Mouse (Mus musculus) heart, embryonic 15.5 days (tissue): Measurements from ENCODE around the gene Slc25a18. TPM values are rescaled to one million over a fixed set of nuclear protein-coding genes. Genes with fewer than 3 reads are reported as not detected.

Source experiments
- ATAC-seq: fragments of 200-750 bp; cut with Nextera tagmentation; replicated peaks from 2 replicates; pipeline ENCODE4 v1.8.0; 2017; ENCODE audit warnings: low read depth, moderate TSS enrichment; ENCODE audit not compliant: insufficient number of reproducible peaks, insufficient read depth, low FRiP score
- H3K27ac ChIP-seq: fragments of 300-500 bp; sonication (generic); 2 replicates; pipeline ENCODE4 v1.5.1; 2015; ENCODE audit warnings: mild to moderate bottlenecking, inconsistent platforms
- H3K27me3 ChIP-seq: fragments of 300-500 bp; sonication (generic); 2 replicates; pipeline ENCODE4 v1.6.1; 2015; ENCODE audit warnings: inconsistent platforms
- H3K36me3 ChIP-seq: fragments of 300-500 bp; sonication (generic); 2 replicates; pipeline ENCODE4 v1.6.1; 2015; ENCODE audit warnings: mild to moderate bottlenecking, inconsistent platforms
- H3K4me1 ChIP-seq: fragments of 300-500 bp; sonication (generic); replicated peaks from 2 replicates; pipeline ENCODE4 v1.6.1; 2015; ENCODE audit warnings: inconsistent platforms
- H3K4me2 ChIP-seq: fragments of 300-500 bp; sonication (generic); 2 replicates; pipeline ENCODE4 v1.6.1; 2015; ENCODE audit warnings: inconsistent platforms, mild to moderate bottlenecking, moderate library complexity
- H3K4me3 ChIP-seq: fragments of 300-500 bp; sonication (generic); 2 replicates; pipeline ENCODE4 v1.5.1; 2015; ENCODE audit warnings: mild to moderate bottlenecking, inconsistent platforms
- H3K9ac ChIP-seq: fragments of 300-500 bp; sonication (generic); 2 replicates; pipeline ENCODE4 v1.6.1; 2015; ENCODE audit warnings: mild to moderate bottlenecking, inconsistent platforms
- H3K9me3 ChIP-seq: fragments of 300-500 bp; sonication (generic); replicated peaks from 2 replicates; pipeline ENCODE4 v1.6.1; 2016; ENCODE audit warnings: inconsistent platforms
- WGBS: fragments of 180-500 bp; shearing (Covaris S2); methylation state at CpG from one replicate; pipeline ENCODE4 v1.1.7; 2015; ENCODE audit warnings: mixed read lengths; 5-methylcytosine and 5-hydroxymethylcytosine counted together
- polyA plus RNA-seq: library from polyadenylated mRNA; unstranded; fragments of >200 nt; fragmentation: Nextera tagmentation; extraction: Ambion mirVana; gene quantifications from 2 replicates; pipeline ENCODE4 v1.2.1, GENCODE M21; 2015

Slc25a18 gene
- polyA plus RNA-seq = 0.09 and 0.16 TPM in 2 replicates

- H3K9me3 ChIP-seq = no peaks in the 10 kb centered on the region
- 67% methylated on average over 5 of the region's 5 CpGs for WGBS
- H3K4me2 ChIP-seq = no peak within 1 kb of the TSS
- H3K27ac ChIP-seq = no peak within 1 kb of the TSS
- peaks cover 4% of the 10 kb centered on the region; the same call in 1 of the 2 replicates for H3K4me1 ChIP-seq
- no peak within 1 kb of the TSS for H3K9ac ChIP-seq
- no peak within 1 kb of the TSS for H3K4me3 ChIP-seq
- no peak for ATAC-seq
- H3K36me3 ChIP-seq = no peaks in the 10 kb centered on the region
- H3K27me3 ChIP-seq = no peaks in the 10 kb centered on the region
These were observed at the start of gene Slc25a18 for GRCm38 (mm10) chr6:120773149-120773628. TSS of gene Slc25a18 (plus strand) at chr6:120773578.

GRCm38 (mm10) chr6:120725986-120726385, 47.4 kb upstream of the Slc25a18 start:
- Histone ChIP-seq H3K4me1 (0 out of 2 replicates have a peak, but pooled peaks cover 6% of the 10 kb centered on the region), H3K9me3 (no peaks in the 10 kb centered on the region), H3K4me2 (no peak overlapping the region), H3K27ac (no peak overlapping the region), H3K4me3 (no peak overlapping the region), H3K36me3 (no peaks in the 10 kb centered on the region), H3K9ac (no peak overlapping the region), H3K27me3 (no peaks in the 10 kb centered on the region)
- ATAC-seq = no peak
- WGBS = 19% methylated on average over 2 of the region's 2 CpGs

GRCm38 (mm10) chr6:120736011-120736410, 37.4 kb upstream of the Slc25a18 start:
- no peak overlapping the region for H3K9ac ChIP-seq
- no peaks in the 10 kb centered on the region for H3K9me3 ChIP-seq
- no peak overlapping the region for H3K4me3 ChIP-seq
- no peak overlapping the region for H3K27ac ChIP-seq
- H3K27me3 ChIP-seq = no peaks in the 10 kb centered on the region
- H3K36me3 ChIP-seq = no peaks in the 10 kb centered on the region
- H3K4me1 ChIP-seq = no peaks in the 10 kb centered on the region
- ATAC-seq = no peak
- WGBS = 89% methylated on average over 3 of the region's 3 CpGs
- H3K4me2 ChIP-seq = no peak overlapping the region

GRCm38 (mm10) chr6:120736566-120736965, 36.8 kb upstream of the Slc25a18 start:
- no peaks in the 10 kb centered on the region for H3K27me3 ChIP-seq
- H3K9me3 ChIP-seq = no peaks in the 10 kb centered on the region
- no peak overlapping the region for H3K9ac ChIP-seq
- no peak overlapping the region for H3K4me3 ChIP-seq
- H3K36me3 ChIP-seq = no peaks in the 10 kb centered on the region
- 57% methylated on average over 3 of the region's 3 CpGs for WGBS
- no peak overlapping the region for H3K27ac ChIP-seq
- ATAC-seq = no peak
- no peaks in the 10 kb centered on the region for H3K4me1 ChIP-seq
- no peak overlapping the region for H3K4me2 ChIP-seq

GRCm38 (mm10) chr6:120743130-120743529, 30.2 kb upstream of the Slc25a18 start:
- no peaks in the 10 kb centered on the region for H3K27me3 ChIP-seq
- ATAC-seq = no peak
- H3K36me3 ChIP-seq = no peaks in the 10 kb centered on the region
- H3K9ac ChIP-seq = no peak overlapping the region
- no peaks in the 10 kb centered on the region for H3K9me3 ChIP-seq
- no peak overlapping the region for H3K27ac ChIP-seq
- WGBS = 82% methylated on average over 2 of the region's 2 CpGs
- no peak overlapping the region for H3K4me2 ChIP-seq
- no peak overlapping the region for H3K4me3 ChIP-seq
- H3K4me1 ChIP-seq = no peaks in the 10 kb centered on the region

- Histone ChIP-seq H3K27me3 (no peaks in the 10 kb centered on the region), H3K36me3 (no peaks in the 10 kb centered on the region), H3K4me3 (no peak overlapping the region), H3K9me3 (no peaks in the 10 kb centered on the region), H3K9ac (no peak overlapping the region), H3K27ac (no peak overlapping the region), H3K4me2 (no peak overlapping the region), H3K4me1 (no peaks in the 10 kb centered on the region)
- 82% methylated on average over 7 of the region's 7 CpGs for WGBS
- no peak for ATAC-seq
These were observed 29.1 kb upstream of the Slc25a18 start for GRCm38 (mm10) chr6:120744266-120744665.

GRCm38 (mm10) chr6:120746416-120746815, 27.0 kb upstream of the Slc25a18 start:
- Histone ChIP-seq H3K4me2 (no peak overlapping the region), H3K9me3 (no peaks in the 10 kb centered on the region), H3K4me1 (no peaks in the 10 kb centered on the region), H3K9ac (no peak overlapping the region), H3K27ac (no peak overlapping the region), H3K36me3 (no peaks in the 10 kb centered on the region), H3K27me3 (no peaks in the 10 kb centered on the region), H3K4me3 (no peak overlapping the region)
- 90% methylated on average over 2 of the region's 2 CpGs for WGBS
- no peak for ATAC-seq

GRCm38 (mm10) chr6:120761151-120761550, 12.2 kb upstream of the Slc25a18 start:
- 89% methylated on average over 2 of the region's 2 CpGs for WGBS
- no peak for ATAC-seq
- Histone ChIP-seq H3K36me3 (no peaks in the 10 kb centered on the region), H3K4me2 (no peak overlapping the region), H3K9ac (no peak overlapping the region), H3K27ac (no peak overlapping the region), H3K9me3 (no peaks in the 10 kb centered on the region), H3K4me1 (no peaks in the 10 kb centered on the region), H3K4me3 (no peak overlapping the region), H3K27me3 (no peaks in the 10 kb centered on the region)

- no peak overlapping the region for H3K9ac ChIP-seq
- H3K27ac ChIP-seq = no peak overlapping the region
- no peaks in the 10 kb centered on the region for H3K27me3 ChIP-seq
- no peaks in the 10 kb centered on the region for H3K9me3 ChIP-seq
- H3K4me3 ChIP-seq = no peak overlapping the region
- H3K36me3 ChIP-seq = no peaks in the 10 kb centered on the region
- no peaks in the 10 kb centered on the region for H3K4me1 ChIP-seq
- no peak overlapping the region for H3K4me2 ChIP-seq
- WGBS = 62% methylated on average over 1 of the region's 1 CpGs
- no peak for ATAC-seq
These were observed 3.4 kb upstream of the Slc25a18 start for GRCm38 (mm10) chr6:120769972-120770371.

- no peak overlapping the region for H3K9ac ChIP-seq
- no peaks in the 10 kb centered on the region for H3K9me3 ChIP-seq
- H3K27me3 ChIP-seq = no peaks in the 10 kb centered on the region
- no peak overlapping the region for H3K27ac ChIP-seq
- ATAC-seq = no peak
- no peaks in the 10 kb centered on the region for H3K4me1 ChIP-seq
- H3K4me2 ChIP-seq = no peak overlapping the region
- no peaks in the 10 kb centered on the region for H3K36me3 ChIP-seq
- WGBS = 70% methylated on average over 1 of the region's 1 CpGs
- H3K4me3 ChIP-seq = no peak overlapping the region
These were observed 2.0 kb upstream of the Slc25a18 start for GRCm38 (mm10) chr6:120771366-120771765.

- Histone ChIP-seq H3K27me3 (no peaks in the 10 kb centered on the region), H3K4me3 (no peak overlapping the region), H3K9ac (no peak overlapping the region), H3K9me3 (no peaks in the 10 kb centered on the region), H3K4me2 (no peak overlapping the region), H3K27ac (no peak overlapping the region), H3K4me1 (no peaks in the 10 kb centered on the region), H3K36me3 (no peaks in the 10 kb centered on the region)
- no peak for ATAC-seq
These were observed 1.4 kb upstream of the Slc25a18 start for GRCm38 (mm10) chr6:120772025-120772424.

GRCm38 (mm10) chr6:120773763-120774162, 385 bp downstream of the Slc25a18 start:
- no peak for ATAC-seq
- H3K9ac ChIP-seq = no peak overlapping the region
- no peak overlapping the region for H3K4me2 ChIP-seq
- 80% methylated on average over 6 of the region's 6 CpGs for WGBS
- no peaks in the 10 kb centered on the region for H3K9me3 ChIP-seq
- H3K27me3 ChIP-seq = no peaks in the 10 kb centered on the region
- H3K4me3 ChIP-seq = no peak overlapping the region
- no peak overlapping the region for H3K27ac ChIP-seq
- no peaks in the 10 kb centered on the region for H3K36me3 ChIP-seq
- peaks cover 4% of the 10 kb centered on the region; the same call in 1 of the 2 replicates for H3K4me1 ChIP-seq
